Mouse (Mus musculus) limb, embryonic 15.5 days (tissue): ENCODE measurements around the gene Xpo4. TPM values are rescaled to one million over a fixed set of nuclear protein-coding genes. Genes with fewer than 3 reads are reported as not detected.
A peak's percentile ranks its signal among the peaks of the same experiment; 100 is the strongest.

Experiments
- ATAC-seq: fragments of 200-750 bp; cut with Nextera tagmentation; 2 replicates; pipeline ENCODE4 v1.8.0; 2017; ENCODE audit warnings: low read depth, moderate TSS enrichment; ENCODE audit not compliant: insufficient number of reproducible peaks, low FRiP score, low TSS enrichment
- H3K27ac ChIP-seq: fragments of 300-500 bp; sonication (generic); 2 replicates; pipeline ENCODE4 v1.5.1; 2015; ENCODE audit warnings: moderate library complexity, mild to moderate bottlenecking, inconsistent platforms
- H3K27me3 ChIP-seq: fragments of 300-500 bp; sonication (generic); 2 replicates; pipeline ENCODE4 v1.6.1; 2015; ENCODE audit warnings: inconsistent platforms
- H3K36me3 ChIP-seq: fragments of 300-500 bp; sonication (generic); 2 replicates; pipeline ENCODE4 v1.6.1; 2015; ENCODE audit warnings: inconsistent platforms
- H3K4me1 ChIP-seq: fragments of 300-500 bp; sonication (generic); 2 replicates; pipeline ENCODE4 v1.6.1; 2015; ENCODE audit warnings: inconsistent platforms
- H3K4me2 ChIP-seq: fragments of 300-500 bp; sonication (generic); 2 replicates; pipeline ENCODE4 v1.6.1; 2015; ENCODE audit warnings: mild to moderate bottlenecking, inconsistent platforms
- H3K4me3 ChIP-seq: fragments of 300-500 bp; sonication (generic); 2 replicates; pipeline ENCODE4 v1.5.1; 2015; ENCODE audit warnings: mild to moderate bottlenecking, inconsistent platforms
- H3K9ac ChIP-seq: fragments of 300-500 bp; sonication (generic); 2 replicates; pipeline ENCODE4 v1.6.1; 2015; ENCODE audit warnings: inconsistent platforms
- H3K9me3 ChIP-seq: fragments of 300-500 bp; sonication (generic); 2 replicates; pipeline ENCODE4 v1.6.1; 2016; ENCODE audit warnings: inconsistent platforms
- WGBS: fragments of 180-500 bp; shearing (Covaris S2); methylation state at CpG from one replicate; pipeline ENCODE4 v1.1.7; 2015; 5-methylcytosine and 5-hydroxymethylcytosine counted together
- polyA plus RNA-seq: library from polyadenylated mRNA; unstranded; fragments of >200 nt; fragmentation: Nextera tagmentation; extraction: Ambion mirVana; gene quantifications from 2 replicates; pipeline ENCODE4 v1.2.1, GENCODE M21; 2015

Xpo4 gene
- polyA plus RNA-seq, 1 experiment from 2014 or later = 18.7 TPM

DNA sequence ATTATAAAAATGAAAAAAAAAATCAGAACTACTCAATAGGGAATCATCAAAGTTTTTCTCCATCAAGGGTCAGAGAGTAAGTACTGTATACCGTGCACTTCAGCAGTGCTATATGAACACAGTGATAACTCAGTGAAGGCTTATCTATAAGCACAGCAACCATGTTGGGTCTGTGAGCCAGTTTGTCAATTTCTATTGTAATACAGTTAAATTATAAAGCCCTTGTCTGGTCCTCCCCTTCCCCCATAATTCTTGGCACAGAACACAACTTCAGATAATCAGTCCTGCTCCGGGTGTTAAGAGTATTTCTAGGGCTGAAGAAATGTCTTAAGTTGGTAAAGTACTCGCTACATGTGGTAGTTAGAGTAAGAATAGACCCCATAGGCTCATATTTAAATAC lies 73.4 kb downstream of the Xpo4 start:
- Histone ChIP-seq H3K4me1 (no peaks in the 10 kb centered on the region), H3K9me3 (no peaks in the 10 kb centered on the region), H3K36me3 (peaks cover 77% of the 10 kb centered on the region), H3K27me3 (no peaks in the 10 kb centered on the region), H3K4me2 (no peak overlapping the region), H3K9ac (no peak overlapping the region), H3K4me3 (no peak overlapping the region), H3K27ac (no peak overlapping the region)
- 94% methylated on average over 3 of the region's 3 CpGs for WGBS
- no peak for ATAC-seq

DNA sequence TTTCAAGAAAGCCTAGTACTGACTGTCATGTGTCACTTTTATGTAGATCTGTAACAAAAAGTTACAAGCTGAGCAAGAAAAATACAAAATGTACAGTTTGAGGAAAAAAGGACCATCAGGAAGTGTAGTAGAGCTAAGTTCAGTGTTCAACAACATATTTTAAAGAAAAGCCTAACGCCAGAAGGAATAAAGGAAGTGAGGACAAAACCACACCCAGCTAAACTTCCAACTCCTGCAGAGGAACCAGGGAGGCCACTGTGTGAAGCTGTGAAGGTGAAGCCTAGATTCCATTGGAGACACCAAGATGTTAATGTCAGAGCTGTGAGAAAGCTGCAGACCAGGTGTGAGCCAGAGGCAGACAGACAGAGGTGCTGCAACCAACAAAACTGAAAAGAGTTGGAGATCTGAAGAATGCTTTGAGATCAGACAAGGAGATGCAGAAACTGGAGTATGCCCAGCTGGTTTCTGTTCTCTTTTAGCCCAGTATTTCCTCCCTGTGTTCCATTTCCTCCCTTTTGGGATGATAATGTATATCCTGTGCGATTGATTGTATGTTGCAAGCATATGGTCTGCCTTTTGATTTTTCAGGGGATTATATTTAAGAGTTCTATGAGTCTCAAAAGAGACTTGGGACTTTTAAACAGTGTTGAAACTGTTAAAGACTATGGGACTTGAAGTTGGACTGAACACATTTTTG lies 88.7 kb downstream of the Xpo4 start:
- no peak overlapping the region for H3K4me2 ChIP-seq
- no peaks in the 10 kb centered on the region for H3K4me1 ChIP-seq
- H3K4me3 ChIP-seq = no peak overlapping the region
- no peak for ATAC-seq
- H3K27ac ChIP-seq = no peak overlapping the region
- H3K36me3 ChIP-seq = peaks cover 16% of the 10 kb centered on the region
- 93% methylated on average over 2 of the region's 2 CpGs for WGBS
- no peaks in the 10 kb centered on the region for H3K9me3 ChIP-seq
- no peak overlapping the region for H3K9ac ChIP-seq
- H3K27me3 ChIP-seq = no peaks in the 10 kb centered on the region

DNA sequence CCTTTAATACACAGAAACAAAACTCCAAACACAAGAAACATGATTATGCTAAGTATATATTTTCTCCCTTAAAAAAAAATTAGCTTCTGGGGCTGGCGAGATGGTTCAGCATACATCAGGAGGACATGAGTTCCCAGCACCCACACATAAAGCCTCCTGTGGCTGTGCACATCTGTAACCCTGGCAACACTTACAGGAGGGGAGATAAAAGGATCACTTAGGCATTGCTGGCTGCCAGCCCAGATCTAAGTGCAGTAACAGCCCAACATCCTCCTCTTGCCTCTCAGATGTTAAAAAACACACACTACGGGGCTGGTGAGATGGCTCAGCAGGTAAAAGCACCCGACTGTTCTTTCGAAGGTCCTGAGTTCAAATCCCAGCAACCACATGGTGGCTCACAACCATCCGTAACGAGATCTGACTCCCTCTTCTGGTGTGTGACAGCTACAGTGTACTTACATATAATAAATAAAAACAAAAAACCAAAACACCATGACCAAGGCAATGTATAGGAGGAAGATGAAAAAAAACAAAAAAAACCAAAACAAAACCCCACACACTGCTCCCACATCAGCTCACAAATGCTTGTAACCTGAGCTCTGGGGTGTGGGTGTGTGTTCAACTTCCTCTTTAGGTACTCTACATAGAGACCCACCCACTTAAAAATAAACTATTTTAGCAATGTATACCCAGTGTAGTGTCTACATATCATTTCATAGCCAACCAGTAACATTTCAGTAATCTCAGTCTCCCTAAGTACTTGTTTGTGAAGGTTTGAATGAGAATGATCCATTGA lies 90.2 kb downstream of the Xpo4 start:
- no peak overlapping the region for H3K9ac ChIP-seq
- no peak overlapping the region for H3K4me2 ChIP-seq
- H3K36me3 ChIP-seq = peaks cover 11% of the 10 kb centered on the region
- peaks cover 3% of the 10 kb centered on the region; the same call in 1 of the 2 replicates for H3K4me1 ChIP-seq
- ATAC-seq = no peak
- H3K27me3 ChIP-seq = no peaks in the 10 kb centered on the region
- no peaks in the 10 kb centered on the region for H3K9me3 ChIP-seq
- H3K27ac ChIP-seq = no peak overlapping the region
- WGBS = 82% methylated on average over 6 of the region's 6 CpGs
- H3K4me3 ChIP-seq = no peak overlapping the region

GRCm38 (mm10) chr14:57571155-57572133 lies 93.8 kb downstream of the Xpo4 start, which contains the start of gene Eef1akmt1:
Eef1akmt1 (minus strand) TSS chr14:57571612.
- 7% methylated on average over 35 of the region's 35 CpGs for WGBS
- peak; percentile 98 for ATAC-seq
- peaks cover 3% of the 10 kb centered on the region; the same call in 1 of the 2 replicates for H3K36me3 ChIP-seq
- peak within 1 kb of the TSS; percentile 85 for H3K27ac ChIP-seq
- H3K27me3 ChIP-seq = no peaks in the 10 kb centered on the region
- no peaks in the 10 kb centered on the region for H3K9me3 ChIP-seq
- H3K4me3 ChIP-seq = peak within 1 kb of the TSS; percentile 70
- H3K4me2 ChIP-seq = peak within 1 kb of the TSS; percentile 54
- H3K9ac ChIP-seq = peak within 1 kb of the TSS; percentile 69
- H3K4me1 ChIP-seq = peaks cover 3% of the 10 kb centered on the region; the same call in 1 of the 2 replicates

- WGBS = 81% methylated on average over 6 of the region's 6 CpGs
- no peak for ATAC-seq
- no peak overlapping the region for H3K4me2 ChIP-seq
These were observed 99.6 kb downstream of the Xpo4 start for GRCm38 (mm10) chr14:57565626-57566025.

GRCm38 (mm10) chr14:57556922-57557321 lies 108.3 kb downstream of the Xpo4 start:
- no peak for ATAC-seq
- 92% methylated on average over 1 of the region's 1 CpGs for WGBS

More at GRCm38 (mm10) chr14:57565626-57566025, 99.6 kb downstream of the Xpo4 start:
- Histone ChIP-seq H3K36me3 (peaks cover 12% of the 10 kb centered on the region; the same call in 1 of the 2 replicates), H3K4me1 (no peaks in the 10 kb centered on the region), H3K27me3 (no peaks in the 10 kb centered on the region), H3K27ac (no peak overlapping the region), H3K4me3 (no peak overlapping the region), H3K9ac (no peak overlapping the region), H3K9me3 (no peaks in the 10 kb centered on the region)

DNA sequence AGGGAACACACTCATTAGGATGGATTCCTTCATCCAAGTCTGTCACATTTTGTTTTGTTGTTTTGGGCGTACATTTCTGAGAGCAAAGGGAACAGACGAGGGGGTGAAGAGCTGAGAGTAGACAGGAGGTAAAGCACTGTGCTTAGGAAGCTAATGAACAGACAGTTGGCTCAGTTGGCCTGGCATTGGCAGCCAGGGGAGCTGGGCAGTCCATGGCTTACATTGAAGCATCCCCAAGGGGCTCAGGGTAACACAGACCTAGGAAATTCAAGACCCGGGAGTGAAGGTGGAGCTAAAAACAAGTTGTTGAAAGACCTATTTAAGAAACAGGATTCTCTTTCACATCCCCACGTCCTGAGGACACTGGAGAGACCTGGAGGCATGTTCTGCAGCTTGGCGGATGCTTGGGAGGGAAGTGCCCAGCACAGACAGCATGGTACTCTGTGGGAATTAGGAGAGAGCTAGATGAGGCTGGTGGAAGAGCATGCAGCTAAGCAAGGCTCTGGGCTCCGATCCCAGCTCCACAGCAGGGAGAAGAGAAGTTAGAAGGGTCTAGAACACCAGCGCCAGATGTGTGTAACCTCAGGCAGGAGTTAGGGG lies 109.7 kb downstream of the Xpo4 start:
- Histone ChIP-seq H3K27me3 (no peaks in the 10 kb centered on the region), H3K4me1 (no peaks in the 10 kb centered on the region), H3K9me3 (no peaks in the 10 kb centered on the region), H3K27ac (no peak overlapping the region), H3K4me2 (no peak overlapping the region), H3K4me3 (no peak overlapping the region), H3K36me3 (peaks cover 16% of the 10 kb centered on the region), H3K9ac (no peak overlapping the region)
- WGBS = 79% methylated on average over 7 of the region's 7 CpGs
- ATAC-seq = no peak

More at GRCm38 (mm10) chr14:57556922-57557321, 108.3 kb downstream of the Xpo4 start:
- no peak overlapping the region for H3K4me3 ChIP-seq
- no peaks in the 10 kb centered on the region for H3K9me3 ChIP-seq
- no peak overlapping the region for H3K27ac ChIP-seq
- H3K4me2 ChIP-seq = no peak overlapping the region
- H3K36me3 ChIP-seq = peaks cover 16% of the 10 kb centered on the region
- H3K9ac ChIP-seq = no peak overlapping the region
- no peaks in the 10 kb centered on the region for H3K27me3 ChIP-seq
- H3K4me1 ChIP-seq = no peaks in the 10 kb centered on the region

GRCm38 (mm10) chr14:57554434-57554833 lies 110.8 kb downstream of the Xpo4 start:
- H3K4me2 ChIP-seq = no peak overlapping the region
- no peaks in the 10 kb centered on the region for H3K27me3 ChIP-seq
- ATAC-seq = no peak
- H3K9me3 ChIP-seq = no peaks in the 10 kb centered on the region
- no peak overlapping the region for H3K27ac ChIP-seq
- H3K4me3 ChIP-seq = no peak overlapping the region
- peaks cover 26% of the 10 kb centered on the region for H3K36me3 ChIP-seq
- H3K9ac ChIP-seq = no peak overlapping the region
- WGBS = 81% methylated on average over 5 of the region's 5 CpGs
- H3K4me1 ChIP-seq = no peaks in the 10 kb centered on the region

DNA sequence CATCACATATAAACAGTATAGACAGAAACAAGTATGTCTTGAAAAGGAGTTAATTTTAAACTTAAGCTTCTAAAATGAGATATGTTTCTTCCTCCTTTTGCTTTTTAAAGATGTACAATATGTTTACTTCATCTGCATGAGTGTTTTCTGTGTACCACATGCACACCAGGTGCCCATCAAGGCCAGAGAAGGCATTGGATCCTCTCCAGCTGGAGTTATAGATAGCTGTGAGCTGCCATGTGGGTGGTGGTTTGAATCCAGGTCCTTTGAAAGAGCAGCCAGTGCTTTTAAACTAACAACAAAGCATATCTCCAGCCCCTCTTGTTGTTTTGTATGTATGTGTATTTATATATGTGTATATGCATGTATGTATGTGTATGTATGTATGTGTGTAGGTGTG lies 112.3 kb downstream of the Xpo4 start:
- H3K4me1 ChIP-seq = no peaks in the 10 kb centered on the region
- no peak overlapping the region for H3K27ac ChIP-seq
- H3K4me3 ChIP-seq = no peak overlapping the region
- H3K4me2 ChIP-seq = no peak overlapping the region
- H3K9ac ChIP-seq = no peak overlapping the region
- H3K27me3 ChIP-seq = no peaks in the 10 kb centered on the region
- ATAC-seq = no peak
- peaks cover 33% of the 10 kb centered on the region for H3K36me3 ChIP-seq
- H3K9me3 ChIP-seq = no peaks in the 10 kb centered on the region

DNA sequence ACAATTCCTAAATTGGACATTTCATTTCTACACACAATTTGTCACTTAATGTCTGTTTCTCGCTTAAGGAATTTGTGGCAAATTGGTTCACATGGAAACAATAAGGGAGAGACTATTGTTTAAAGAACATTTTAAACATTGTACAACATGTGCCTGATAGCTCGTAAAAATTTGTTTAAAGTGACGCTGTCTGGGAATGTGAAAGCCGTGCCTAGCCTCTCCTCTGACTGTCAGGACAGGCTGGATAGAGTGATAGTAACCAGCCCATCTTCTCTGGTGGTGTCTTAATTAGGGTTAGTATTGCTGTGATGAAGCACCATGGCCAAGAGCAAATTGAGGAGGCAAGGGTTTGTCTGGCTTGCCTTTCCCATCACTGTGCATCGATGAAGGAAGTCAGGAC lies 118.2 kb downstream of the Xpo4 start:
- Histone ChIP-seq H3K4me1 (peaks cover 18% of the 10 kb centered on the region), H3K36me3 (peaks cover 29% of the 10 kb centered on the region), H3K4me3 (no peak overlapping the region), H3K27ac (peak overlapping the region; percentile 77), H3K9me3 (no peaks in the 10 kb centered on the region), H3K9ac (no peak overlapping the region), H3K27me3 (no peaks in the 10 kb centered on the region), H3K4me2 (no peak overlapping the region)
- no peak for ATAC-seq
- WGBS = 33% methylated on average over 5 of the region's 5 CpGs

GRCm38 (mm10) chr14:57546557-57547021 lies 118.6 kb downstream of the Xpo4 start:
- Histone ChIP-seq H3K4me2 (no peak overlapping the region), H3K4me1 (peaks cover 18% of the 10 kb centered on the region), H3K9me3 (no peaks in the 10 kb centered on the region), H3K27ac (peak overlapping the region; percentile 77), H3K36me3 (peaks cover 33% of the 10 kb centered on the region), H3K4me3 (no peak overlapping the region), H3K27me3 (no peaks in the 10 kb centered on the region), H3K9ac (no peak overlapping the region)
- ATAC-seq = peak; percentile 73
- 8% methylated on average over 13 of the region's 13 CpGs for WGBS
